Mouse (Mus musculus) retina, embryonic 14.5 days (tissue): ENCODE measurements around the gene Man1c1.

ENCODE experiments used
- DNase-seq: peaks from one replicate; pipeline ENCODE4 v3.0.0-alpha.2; 2015; ENCODE audit warnings: low spot score

Man1c1 gene

GRCm38 (mm10) chr4:134511730-134512129 is 192.4 kb downstream of the Man1c1 start:
- no peak for DNase-seq
